Mouse (Mus musculus) intestine, embryonic 15.5 days (tissue): ENCODE measurements around the gene Ankrd13d. TPM values are rescaled to one million over a fixed set of nuclear protein-coding genes. Genes with fewer than 3 reads are reported as not detected.

Experiments
- ATAC-seq: fragments of 200-750 bp; cut with Nextera tagmentation; 2 replicates; pipeline ENCODE4 v1.8.0; 2017; ENCODE audit warnings: moderate TSS enrichment, moderate library complexity
- H3K27ac ChIP-seq: fragments of 300-500 bp; sonication (generic); 2 replicates; pipeline ENCODE4 v1.5.1; 2015; ENCODE audit warnings: mild to moderate bottlenecking, inconsistent platforms
- H3K27me3 ChIP-seq: fragments of 300-500 bp; sonication (generic); replicated peaks from 2 replicates; pipeline ENCODE4 v1.6.1; 2015; ENCODE audit warnings: inconsistent platforms
- H3K36me3 ChIP-seq: fragments of 300-500 bp; sonication (generic); 2 replicates; pipeline ENCODE4 v1.6.1; 2015; ENCODE audit warnings: inconsistent platforms
- H3K4me1 ChIP-seq: fragments of 300-500 bp; sonication (generic); replicated peaks from 2 replicates; pipeline ENCODE4 v1.6.1; 2015; ENCODE audit warnings: inconsistent platforms
- H3K4me2 ChIP-seq: fragments of 300-500 bp; sonication (generic); replicated peaks from 2 replicates; pipeline ENCODE4 v1.6.1; 2015; ENCODE audit warnings: mild to moderate bottlenecking, inconsistent platforms
- H3K4me3 ChIP-seq: fragments of 300-500 bp; sonication (generic); replicated peaks from 2 replicates; pipeline ENCODE4 v1.5.1; 2015; ENCODE audit warnings: inconsistent platforms
- H3K9ac ChIP-seq: fragments of 300-500 bp; sonication (generic); 2 replicates; pipeline ENCODE4 v1.6.1; 2015; ENCODE audit warnings: inconsistent platforms
- H3K9me3 ChIP-seq: fragments of 300-500 bp; sonication (generic); 2 replicates; pipeline ENCODE4 v1.6.1; 2016; ENCODE audit warnings: inconsistent platforms
- WGBS: fragments of 180-500 bp; shearing (Covaris S2); methylation state at CpG from one replicate; pipeline ENCODE4 v1.1.7; 2015; 5-methylcytosine and 5-hydroxymethylcytosine counted together
- polyA plus RNA-seq: library from polyadenylated mRNA; unstranded; fragments of >200 nt; fragmentation: Nextera tagmentation; extraction: Ambion mirVana; gene quantifications from 2 replicates; pipeline ENCODE4 v1.2.1, GENCODE M21; 2015

Gene Ankrd13d
- polyA plus RNA-seq, 1 experiment from 2014 or later, result 5.7 TPM

- no peak overlapping the region for H3K9ac ChIP-seq
- H3K4me3 ChIP-seq, result no peak overlapping the region
- peaks cover 4% of the 10 kb centered on the region; the same call in 1 of the 2 replicates for H3K36me3 ChIP-seq
- 0 out of 2 replicates have a peak overlapping the region, but pooled peaks have one; percentile 11 for H3K4me2 ChIP-seq
- WGBS, result 45% methylated on average over 7 of the region's 7 CpGs
- peak overlapping the region; percentile 87 for H3K27ac ChIP-seq
- no peaks in the 10 kb centered on the region for H3K9me3 ChIP-seq
- peaks cover 74% of the 10 kb centered on the region for H3K4me1 ChIP-seq
- H3K27me3 ChIP-seq, result no peaks in the 10 kb centered on the region
- no peak; the same call in 1 of the 2 replicates for ATAC-seq
Measured at GRCm38 (mm10) chr19:4300271-4300704, 17.4 kb upstream of the Ankrd13d start.

- Histone ChIP-seq H3K9ac (no peak overlapping the region), H3K4me3 (no peak overlapping the region), H3K4me2 (no peak overlapping the region), H3K36me3 (peaks cover 4% of the 10 kb centered on the region; the same call in 1 of the 2 replicates), H3K27ac (peak overlapping the region; percentile 87), H3K9me3 (no peaks in the 10 kb centered on the region), H3K4me1 (peaks cover 74% of the 10 kb centered on the region), H3K27me3 (no peaks in the 10 kb centered on the region)
- 72% methylated on average over 6 of the region's 6 CpGs for WGBS
- no peak for ATAC-seq
Measured at GRCm38 (mm10) chr19:4299574-4300270, 16.8 kb upstream of the Ankrd13d start.

- Histone ChIP-seq H3K9ac (no peak overlapping the region), H3K9me3 (no peaks in the 10 kb centered on the region), H3K4me2 (no peak overlapping the region), H3K36me3 (peaks cover 4% of the 10 kb centered on the region; the same call in 1 of the 2 replicates), H3K4me1 (peaks cover 72% of the 10 kb centered on the region), H3K27me3 (no peaks in the 10 kb centered on the region), H3K27ac (no peak overlapping the region), H3K4me3 (no peak overlapping the region)
- WGBS, result 85% methylated on average over 7 of the region's 7 CpGs
- no peak for ATAC-seq
Measured at GRCm38 (mm10) chr19:4299126-4299525, 16.2 kb upstream of the Ankrd13d start.

- Histone ChIP-seq H3K4me1 (peaks cover 69% of the 10 kb centered on the region), H3K9me3 (no peaks in the 10 kb centered on the region), H3K4me2 (no peak overlapping the region), H3K4me3 (no peak overlapping the region), H3K27me3 (no peaks in the 10 kb centered on the region), H3K9ac (no peak overlapping the region), H3K27ac (no peak overlapping the region), H3K36me3 (peaks cover 7% of the 10 kb centered on the region; the same call in 1 of the 2 replicates)
- no peak for ATAC-seq
- 84% methylated on average over 17 of the region's 17 CpGs for WGBS
Measured at GRCm38 (mm10) chr19:4298322-4299121, 15.6 kb upstream of the Ankrd13d start.

- H3K9me3 ChIP-seq, result no peaks in the 10 kb centered on the region
- no peak overlapping the region for H3K4me2 ChIP-seq
- H3K27ac ChIP-seq, result no peak overlapping the region
- peaks cover 10% of the 10 kb centered on the region; the same call in 1 of the 2 replicates for H3K36me3 ChIP-seq
- no peak overlapping the region for H3K9ac ChIP-seq
- no peak overlapping the region for H3K4me3 ChIP-seq
- no peak for ATAC-seq
- 86% methylated on average over 5 of the region's 5 CpGs for WGBS
- peaks cover 62% of the 10 kb centered on the region for H3K4me1 ChIP-seq
- no peaks in the 10 kb centered on the region for H3K27me3 ChIP-seq
Measured at GRCm38 (mm10) chr19:4297851-4298250, 14.9 kb upstream of the Ankrd13d start.

GRCm38 (mm10) chr19:4296611-4297010, 13.7 kb upstream of the Ankrd13d start:
- WGBS, result 87% methylated on average over 2 of the region's 2 CpGs
- Histone ChIP-seq H3K9me3 (no peaks in the 10 kb centered on the region), H3K36me3 (peaks cover 18% of the 10 kb centered on the region), H3K4me3 (no peak overlapping the region), H3K9ac (no peak overlapping the region), H3K27ac (no peak overlapping the region), H3K4me1 (peaks cover 50% of the 10 kb centered on the region), H3K27me3 (no peaks in the 10 kb centered on the region), H3K4me2 (no peak overlapping the region)
- ATAC-seq, result no peak

- Histone ChIP-seq H3K9me3 (no peaks in the 10 kb centered on the region), H3K27ac (no peak overlapping the region), H3K9ac (no peak overlapping the region), H3K4me3 (no peak overlapping the region), H3K4me2 (no peak overlapping the region), H3K4me1 (peaks cover 37% of the 10 kb centered on the region), H3K27me3 (no peaks in the 10 kb centered on the region), H3K36me3 (peaks cover 28% of the 10 kb centered on the region)
- WGBS, result 87% methylated on average over 4 of the region's 4 CpGs
- no peak for ATAC-seq
Measured at GRCm38 (mm10) chr19:4295391-4295790, 12.5 kb upstream of the Ankrd13d start.

GRCm38 (mm10) chr19:4294381-4295097, 11.6 kb upstream of the Ankrd13d start:
- Histone ChIP-seq H3K27ac (peak overlapping the region; percentile 18; the same call in 1 of the 2 replicates), H3K4me1 (peaks cover 29% of the 10 kb centered on the region), H3K36me3 (peaks cover 37% of the 10 kb centered on the region), H3K9me3 (no peaks in the 10 kb centered on the region), H3K27me3 (no peaks in the 10 kb centered on the region), H3K9ac (no peak overlapping the region), H3K4me3 (no peak overlapping the region), H3K4me2 (no peak overlapping the region)
- 71% methylated on average over 14 of the region's 14 CpGs for WGBS
- ATAC-seq, result no peak

GRCm38 (mm10) chr19:4291161-4291560, 8.2 kb upstream of the Ankrd13d start:
- no peak overlapping the region for H3K27ac ChIP-seq
- ATAC-seq, result no peak
- no peak overlapping the region for H3K4me2 ChIP-seq
- no peak overlapping the region for H3K4me3 ChIP-seq
- WGBS, result 92% methylated on average over 11 of the region's 11 CpGs
- peaks cover 8% of the 10 kb centered on the region; the same call in 1 of the 2 replicates for H3K4me1 ChIP-seq
- no peaks in the 10 kb centered on the region for H3K27me3 ChIP-seq
- no peaks in the 10 kb centered on the region for H3K9me3 ChIP-seq
- no peak overlapping the region for H3K9ac ChIP-seq
- H3K36me3 ChIP-seq, result peaks cover 61% of the 10 kb centered on the region

GRCm38 (mm10) chr19:4290749-4291148, 7.8 kb upstream of the Ankrd13d start:
- no peaks in the 10 kb centered on the region for H3K27me3 ChIP-seq
- no peak overlapping the region for H3K9ac ChIP-seq
- no peaks in the 10 kb centered on the region for H3K9me3 ChIP-seq
- H3K4me1 ChIP-seq, result peaks cover 8% of the 10 kb centered on the region; the same call in 1 of the 2 replicates
- no peak for ATAC-seq
- no peak overlapping the region for H3K4me3 ChIP-seq
- no peak overlapping the region for H3K4me2 ChIP-seq
- H3K36me3 ChIP-seq, result peaks cover 65% of the 10 kb centered on the region
- 76% methylated on average over 15 of the region's 15 CpGs for WGBS
- H3K27ac ChIP-seq, result no peak overlapping the region

GRCm38 (mm10) chr19:4283653-4284052, 716 bp upstream of the Ankrd13d start:
- Histone ChIP-seq H3K4me3 (peak overlapping the region; percentile 55), H3K36me3 (peaks cover 30% of the 10 kb centered on the region), H3K9ac (peak overlapping the region; percentile 59; the same call in 1 of the 2 replicates), H3K4me2 (peak overlapping the region; percentile 88), H3K27me3 (no peaks in the 10 kb centered on the region), H3K27ac (0 out of 2 replicates have a peak overlapping the region, but pooled peaks have one; percentile 40), H3K4me1 (peaks cover 11% of the 10 kb centered on the region), H3K9me3 (no peaks in the 10 kb centered on the region)
- 49% methylated on average over 7 of the region's 7 CpGs for WGBS
- ATAC-seq, result no peak

GRCm38 (mm10) chr19:4280425-4280824, 2.5 kb downstream of the Ankrd13d start:
- Histone ChIP-seq H3K4me2 (no peak overlapping the region), H3K27me3 (no peaks in the 10 kb centered on the region)
- 95% methylated on average over 9 of the region's 9 CpGs for WGBS

More at GRCm38 (mm10) chr19:4280425-4280824, 2.5 kb downstream of the Ankrd13d start:
- Histone ChIP-seq H3K27ac (no peak overlapping the region), H3K4me3 (no peak overlapping the region), H3K9me3 (no peaks in the 10 kb centered on the region), H3K4me1 (peaks cover 11% of the 10 kb centered on the region), H3K9ac (no peak overlapping the region), H3K36me3 (peaks cover 4% of the 10 kb centered on the region; the same call in 1 of the 2 replicates)
- no peak for ATAC-seq
